Mouse (Mus musculus) kidney, adult 2 months (tissue): ENCODE data around the gene Scaf1. TPM values are rescaled to one million over a fixed set of nuclear protein-coding genes. Genes with fewer than 3 reads are reported as not detected.

Experiments used
- DNase-seq: peaks from one replicate; pipeline ENCODE4 v3.0.0; 2021
- H3K27ac ChIP-seq: fragments of 200-500 bp; 2 replicates; pipeline ENCODE4 v1.5.1; 2012; ENCODE audit warnings: low read depth, low read length, control low read depth, inconsistent platforms; ENCODE audit not compliant: insufficient read depth
- H3K27me3 ChIP-seq: fragments of 200-500 bp; replicated peaks from 2 replicates; pipeline ENCODE4 v1.6.1; 2012; ENCODE audit warnings: mild to moderate bottlenecking, moderate library complexity, low read length, inconsistent platforms; ENCODE audit not compliant: control insufficient read depth, insufficient read depth
- H3K36me3 ChIP-seq: fragments of 200-500 bp; 2 replicates; pipeline ENCODE4 v1.6.1; 2012; ENCODE audit warnings: mild to moderate bottlenecking, moderate library complexity, low read length, inconsistent platforms; ENCODE audit not compliant: control insufficient read depth, insufficient read depth
- H3K4me1 ChIP-seq: fragments of 200-500 bp; 2 replicates; pipeline ENCODE4 v1.6.1; 2011; ENCODE audit warnings: low read length; ENCODE audit not compliant: control insufficient read depth, insufficient read depth
- H3K4me3 ChIP-seq: fragments of 200-500 bp; 2 replicates; pipeline ENCODE4 v1.5.1; 2011; ENCODE audit warnings: mild to moderate bottlenecking, low read depth, low read length, control low read depth; ENCODE audit not compliant: insufficient read depth
- CTCF ChIP-seq: fragments of 200-500 bp; conservative IDR thresholded peaks from 2 replicates; pipeline ENCODE4 v1.5.1; 2011; ENCODE audit warnings: low read depth, mild to moderate bottlenecking, control low read depth, low read length, moderate library complexity, mixed read lengths; ENCODE audit not compliant: insufficient read depth, insufficient read length
- POLR2A ChIP-seq: fragments of 200-500 bp; IDR thresholded peaks from one replicate; pipeline ENCODE4 v1.6.1; 2011; ENCODE audit warnings: low read depth, low read length, control low read depth
- WGBS: fragments of 180-500 bp; shearing (Covaris S2); methylation state at CpG from one replicate; pipeline ENCODE4 v1.1.7; 2018; 5-methylcytosine and 5-hydroxymethylcytosine counted together
- polyA plus RNA-seq: library from polyadenylated mRNA; depleted of rRNA; stranded (reverse); fragments of >200 nt; gene quantifications from 2 replicates; pipeline ENCODE4 v1.2.3, GENCODE M21; 2012

The Scaf1 gene
- polyA plus RNA-seq, 1 experiment = 38.8 TPM

GRCm38 (mm10) chr7:44997231-44997939 lies 18.8 kb downstream of the Scaf1 start, which contains the start of gene Irf3:
Gene Irf3, plus strand, starts transcription at chr7:44997648.
- peak within 1 kb of the TSS; percentile 93 for H3K4me3 ChIP-seq
- peak within 1 kb of the TSS; percentile 95 for H3K27ac ChIP-seq
- TF ChIP-seq POLR2A = no peak
- TF ChIP-seq CTCF = no peak
- DNase-seq = peak; percentile 99
- H3K36me3 ChIP-seq = peaks cover 2% of the 10 kb centered on the region; the same call in 1 of the 2 replicates
- H3K27me3 ChIP-seq = no peaks in the 10 kb centered on the region
- under 1% methylated on average over 43 of the region's 43 CpGs for WGBS
- peaks cover 11% of the 10 kb centered on the region; the same call in 1 of the 2 replicates for H3K4me1 ChIP-seq

GRCm38 (mm10) chr7:44996672-44997071 lies 19.5 kb downstream of the Scaf1 start:
- Histone ChIP-seq H3K4me3 (peak overlapping the region; percentile 93), H3K4me1 (peaks cover 11% of the 10 kb centered on the region; the same call in 1 of the 2 replicates), H3K36me3 (peaks cover 2% of the 10 kb centered on the region; the same call in 1 of the 2 replicates), H3K27me3 (no peaks in the 10 kb centered on the region), H3K27ac (peak overlapping the region; percentile 26; the same call in 1 of the 2 replicates)
- 8% methylated on average over 10 of the region's 10 CpGs for WGBS
- no peak for DNase-seq
- TF ChIP-seq POLR2A (no peak), CTCF (no peak)

DNA sequence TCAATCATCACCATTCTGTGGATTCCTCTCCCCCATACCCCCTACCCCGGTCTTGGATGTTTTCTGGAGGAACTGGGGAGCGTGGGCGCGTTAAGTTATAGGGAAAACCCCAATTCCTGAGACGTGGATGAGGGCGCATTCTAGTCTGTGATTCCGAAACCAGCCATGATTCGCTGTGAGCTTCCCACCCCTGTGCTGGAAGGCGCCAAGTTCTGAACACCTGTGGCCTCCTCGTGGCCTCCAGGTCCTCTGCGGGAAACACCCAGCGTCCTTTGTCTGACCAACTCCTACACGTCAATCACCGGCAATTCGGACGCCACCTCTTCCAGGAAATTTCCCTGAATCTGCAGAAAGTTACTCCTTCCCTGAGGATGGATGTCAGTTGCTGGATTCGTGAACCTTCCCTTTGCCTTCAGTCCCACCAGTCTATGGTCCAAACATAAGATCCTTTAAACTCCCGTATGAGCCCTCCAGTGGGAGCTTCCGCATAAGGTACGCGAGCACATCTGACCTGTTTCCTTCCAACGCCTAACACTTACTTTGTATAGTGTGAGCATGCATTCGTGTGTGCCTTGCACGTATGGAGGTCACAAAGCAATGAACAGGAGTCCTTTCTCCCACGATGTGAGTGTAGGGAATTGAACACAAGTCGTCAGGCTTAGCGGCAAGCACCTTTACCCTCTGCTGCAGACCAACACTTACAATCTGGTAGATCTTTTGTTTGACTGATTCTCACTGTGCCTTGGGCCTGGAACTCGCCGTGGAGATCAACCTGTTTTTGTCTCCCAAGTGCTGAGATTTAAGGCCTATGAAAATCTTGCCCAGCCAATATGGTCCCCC lies 29.1 kb downstream of the Scaf1 start:
- DNase-seq = no peak
- no peak for TF ChIP-seq CTCF
- TF ChIP-seq POLR2A = no peak
- peak overlapping the region; percentile 65 for H3K27ac ChIP-seq
- no peaks in the 10 kb centered on the region for H3K27me3 ChIP-seq
- no peaks in the 10 kb centered on the region for H3K36me3 ChIP-seq
- peak overlapping the region; percentile 63 for H3K4me3 ChIP-seq
- peaks cover 8% of the 10 kb centered on the region; the same call in 1 of the 2 replicates for H3K4me1 ChIP-seq
- WGBS = under 1% methylated on average over 29 of the region's 29 CpGs

DNA sequence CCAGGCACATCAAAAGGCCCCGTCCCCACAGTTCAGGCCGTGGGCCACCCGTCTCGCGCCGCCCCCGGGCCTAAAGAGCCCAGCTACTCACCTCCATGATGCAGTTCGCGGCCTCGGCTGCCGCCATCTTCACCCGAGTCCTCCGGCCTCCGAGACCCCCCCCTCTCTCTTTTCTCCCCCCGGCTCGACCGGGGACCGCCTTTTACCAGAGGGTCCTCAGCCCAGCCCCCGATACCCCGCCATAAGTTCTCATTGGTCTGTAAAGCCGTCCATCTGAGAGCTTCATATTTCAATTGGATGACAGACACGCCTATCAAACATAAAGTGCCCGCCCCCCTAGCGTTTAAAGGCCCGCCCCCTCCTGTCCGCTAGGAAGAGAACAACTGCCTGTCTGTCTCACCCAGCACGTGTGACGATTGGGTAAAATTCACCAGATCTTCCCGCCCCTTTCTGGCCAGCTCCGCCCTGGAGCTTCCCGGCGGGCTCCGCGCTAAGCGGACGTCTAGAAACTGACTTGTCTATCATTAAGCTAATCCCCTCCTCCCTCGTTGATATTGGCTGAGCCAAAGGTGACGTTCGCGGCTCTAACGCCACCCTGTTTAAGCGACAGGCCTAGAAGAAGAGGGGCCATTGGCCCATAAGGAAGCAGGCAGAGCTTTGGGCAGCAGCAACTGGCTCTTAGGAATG lies 29.8 kb downstream of the Scaf1 start, which contains the start of gene Prmt1:
Gene Prmt1 (minus strand): TSS at position 377 of the 687 bp plus-strand sequence.
- Histone ChIP-seq H3K27ac (peak within 1 kb of the TSS; percentile 65), H3K4me3 (peak within 1 kb of the TSS; percentile 93), H3K36me3 (peaks cover 2% of the 10 kb centered on the region; the same call in 1 of the 2 replicates), H3K27me3 (no peaks in the 10 kb centered on the region), H3K4me1 (peaks cover 8% of the 10 kb centered on the region; the same call in 1 of the 2 replicates)
- no peak for TF ChIP-seq CTCF
- no peak for TF ChIP-seq POLR2A
- DNase-seq = peak; percentile 100
- WGBS = under 1% methylated on average over 42 of the region's 42 CpGs

GRCm38 (mm10) chr7:44985595-44986191 lies 30.5 kb downstream of the Scaf1 start:
- Histone ChIP-seq H3K4me3 (peak overlapping the region; percentile 93), H3K27ac (peak overlapping the region; percentile 57), H3K27me3 (no peaks in the 10 kb centered on the region), H3K36me3 (peaks cover 6% of the 10 kb centered on the region; the same call in 1 of the 2 replicates), H3K4me1 (peaks cover 8% of the 10 kb centered on the region; the same call in 1 of the 2 replicates)
- peak; percentile 67 for DNase-seq
- WGBS = under 1% methylated on average over 45 of the region's 45 CpGs
- no peak for TF ChIP-seq POLR2A
- no peak for TF ChIP-seq CTCF

DNA sequence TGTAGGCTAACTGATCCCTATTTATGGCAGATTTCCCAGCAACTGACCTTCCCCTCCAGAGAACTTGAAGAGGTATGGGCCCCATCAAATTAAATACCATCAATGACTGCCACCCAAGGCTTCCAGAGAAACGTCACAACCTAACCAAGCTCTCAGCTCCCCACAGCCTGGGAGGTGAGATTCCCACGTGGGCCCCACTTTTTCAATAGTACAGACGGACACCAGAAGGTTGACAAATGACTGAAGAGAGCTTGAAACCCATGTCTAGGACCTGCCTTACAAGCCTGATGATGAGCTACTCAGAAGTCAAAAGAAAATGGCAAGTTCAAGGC lies 31.4 kb downstream of the Scaf1 start:
- Histone ChIP-seq H3K27ac (no peak overlapping the region), H3K27me3 (no peaks in the 10 kb centered on the region), H3K36me3 (peaks cover 6% of the 10 kb centered on the region; the same call in 1 of the 2 replicates), H3K4me1 (peaks cover 8% of the 10 kb centered on the region; the same call in 1 of the 2 replicates), H3K4me3 (no peak overlapping the region)
- no peak for DNase-seq
- 45% methylated on average over 3 of the region's 3 CpGs for WGBS
- TF ChIP-seq POLR2A = no peak
- TF ChIP-seq CTCF = no peak
